Comparison of ENCODE assay signal across 8 mouse cellular contexts in the genomic region with DNA sequence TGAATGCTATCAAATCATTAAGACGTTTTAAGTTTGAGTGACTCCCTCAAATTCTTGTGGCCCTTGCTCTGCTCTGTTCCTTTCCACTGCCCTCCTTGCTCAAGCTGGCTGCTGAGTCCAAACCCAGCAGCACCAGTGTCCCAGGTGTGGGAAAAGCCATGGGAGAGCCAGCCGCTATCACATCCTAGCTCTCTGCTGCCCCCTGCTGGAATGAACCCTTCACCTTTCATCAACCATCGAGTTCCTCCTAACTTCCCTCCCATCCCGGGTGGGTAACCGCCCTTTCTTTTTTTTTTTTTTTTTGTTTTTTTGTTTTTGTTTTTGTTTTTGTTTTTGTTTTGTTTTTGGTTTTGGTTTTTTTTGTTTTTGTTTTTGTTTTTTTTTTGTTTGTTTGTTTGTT.
DNase-seq lines count a peak whose midpoint lies in the region; ATAC-seq and TF ChIP-seq lines count a peak whose summit lies in the region.

No protein-coding gene starts in this region.

- H3K27ac ChIP-seq in forebrain, postnatal 0 days (ENCODE audit: low read depth, low read length): no peak overlapping the region
- H3K27ac ChIP-seq in forebrain, embryonic 16.5 days (ENCODE audit: low read length): no peak overlapping the region
- H3K27ac ChIP-seq in stomach, postnatal 0 days (replicated peaks): no peak overlapping the region

- TF ChIP-seq CTCF in forebrain, postnatal 0 days (IDR thresholded peaks at IDR 0.05; ENCODE audit: low read depth): peak; percentile 52
- TF ChIP-seq CTCF in G1E (IDR thresholded peaks at IDR 0.05; ENCODE audit: low read depth, low read length): 0 out of 2 replicates have a peak, but pooled peaks have one; percentile 8
- peak; percentile 71 for TF ChIP-seq CTCF in stomach, postnatal 0 days (IDR thresholded peaks at IDR 0.05; ENCODE audit: low read depth)

- H3K4me1 ChIP-seq in forebrain, postnatal 0 days (ENCODE audit: insufficient read depth): no peaks in the 10 kb centered on the region
- no peaks in the 10 kb centered on the region for H3K4me1 ChIP-seq in forebrain, embryonic 16.5 days (replicated peaks; ENCODE audit: control insufficient read depth, insufficient read depth, low read length)
- H3K4me1 ChIP-seq in G1E (ENCODE audit: insufficient read depth, low read depth, low read length): no peaks in the 10 kb centered on the region; the same call in 1 of the 2 replicates
- H3K4me1 ChIP-seq in stomach, postnatal 0 days (replicated peaks; ENCODE audit: control insufficient read depth, insufficient read depth): no peaks in the 10 kb centered on the region

- H3K27me3 ChIP-seq in forebrain, postnatal 0 days (ENCODE audit: insufficient read depth, low read length): no peaks in the 10 kb centered on the region
- H3K27me3 ChIP-seq in forebrain, embryonic 16.5 days (replicated peaks; ENCODE audit: control insufficient read depth, insufficient read depth, low read length): no peaks in the 10 kb centered on the region
- H3K27me3 ChIP-seq in G1E (ENCODE audit: insufficient read depth, low read length): no peaks in the 10 kb centered on the region
- no peaks in the 10 kb centered on the region for H3K27me3 ChIP-seq in stomach, postnatal 0 days (ENCODE audit: control insufficient read depth, insufficient read depth, low read length)

- H3K4me3 ChIP-seq in forebrain, postnatal 0 days (ENCODE audit: low read depth, low read length): no peak overlapping the region
- H3K4me3 ChIP-seq in forebrain, embryonic 16.5 days (replicated peaks; ENCODE audit: low read length): no peak overlapping the region
- H3K4me3 ChIP-seq in G1E (ENCODE audit: low read depth, low read length): no peak overlapping the region
- no peak overlapping the region for H3K4me3 ChIP-seq in stomach, postnatal 0 days (ENCODE audit: low read depth, low read length)

- H3K9me3 ChIP-seq in forebrain, postnatal 0 days (ENCODE audit: low read length): no peaks in the 10 kb centered on the region
- H3K9me3 ChIP-seq in forebrain, embryonic 16.5 days (ENCODE audit: control insufficient read depth, low read length): no peaks in the 10 kb centered on the region
- no peaks in the 10 kb centered on the region for H3K9me3 ChIP-seq in G1E (replicated peaks)
- no peaks in the 10 kb centered on the region for H3K9me3 ChIP-seq in stomach, postnatal 0 days (ENCODE audit: control insufficient read depth, low read length)

- H3K9ac ChIP-seq in forebrain, postnatal 0 days: no peak overlapping the region
- no peak overlapping the region for H3K9ac ChIP-seq in forebrain, embryonic 16.5 days (replicated peaks; ENCODE audit: low read depth, low read length)
- H3K9ac ChIP-seq in stomach, postnatal 0 days (ENCODE audit: low read length): no peak overlapping the region

- no peak for TF ChIP-seq EP300 in stomach, postnatal 0 days (optimal IDR thresholded peaks at IDR 0.05)

- DNase-seq in forebrain, postnatal 0 days: no peak
- peak; percentile 44 for DNase-seq in G1E (ENCODE audit: low spot score)
- DNase-seq in cerebellum, adult 18-20 months: peak; percentile 55 to 68
- DNase-seq in gastrocnemius, adult 8-10 months (ENCODE audit: low spot score in 2 of 2): peak; percentile 17 to 36
- DNase-seq in layer of hippocampus, adult 9-10 months (ENCODE audit: low spot score): peak; percentile 40
- peak; percentile 84 for DNase-seq in lung, postnatal 36 days
- DNase-seq in stomach, postnatal 0 days (ENCODE audit: low spot score): peak; percentile 65

- WGBS in forebrain, postnatal 0 days: 40% methylated on average over 5 of the region's 5 CpGs
- 40% methylated on average over 5 of the region's 5 CpGs for WGBS in forebrain, embryonic 16.5 days
- 55% methylated on average over 5 of the region's 5 CpGs for WGBS in stomach, postnatal 0 days

- ATAC-seq in forebrain, postnatal 0 days: no peak
- ATAC-seq in forebrain, embryonic 16.5 days: no peak
- ATAC-seq in G1E (ENCODE audit: extremely low read depth, insufficient number of reproducible peaks, low FRiP score, poor library complexity, severe bottlenecking): 0 out of 2 replicates have a peak, but pooled peaks have one; percentile 60
- no peak for ATAC-seq in stomach, postnatal 0 days (ENCODE audit: low FRiP score, low TSS enrichment)

- H3K4me2 ChIP-seq in forebrain, postnatal 0 days (ENCODE audit: low read depth): no peak overlapping the region
- no peak overlapping the region for H3K4me2 ChIP-seq in forebrain, embryonic 16.5 days (ENCODE audit: low read length)
- no peak overlapping the region for H3K4me2 ChIP-seq in stomach, postnatal 0 days (replicated peaks; ENCODE audit: low read depth)

- no peaks in the 10 kb centered on the region for H3K36me3 ChIP-seq in forebrain, postnatal 0 days (ENCODE audit: insufficient read depth)
- H3K36me3 ChIP-seq in forebrain, embryonic 16.5 days (ENCODE audit: control insufficient read depth, insufficient read depth): no peaks in the 10 kb centered on the region
- H3K36me3 ChIP-seq in G1E (replicated peaks): no peaks in the 10 kb centered on the region
- no peaks in the 10 kb centered on the region for H3K36me3 ChIP-seq in stomach, postnatal 0 days (ENCODE audit: control insufficient read depth, insufficient read depth, low read length)

Comparison
In these comparisons a context has a peak if more than half of its experiments do, and no peak if none do; other contexts are left out.
1. CTCF ChIP-seq: peak in every context shown above with its lines; median percentile 71 in stomach, postnatal 0 days; 52 in forebrain, postnatal 0 days; 8 in G1E.